Mouse (Mus musculus) urinary bladder, postnatal 14 days (tissue): ENCODE measurements at regions not wholly inside any gene's neighbourhood (a gene's known extent, or its start where the extent isn't known, plus 50 kb on each side); places are given as distances from the start of the nearest gene placed in this dataset.

Experiments used
- DNase-seq: peaks from one replicate; pipeline ENCODE4 v3.0.0; 2021; ENCODE audit warnings: low spot score

DNA sequence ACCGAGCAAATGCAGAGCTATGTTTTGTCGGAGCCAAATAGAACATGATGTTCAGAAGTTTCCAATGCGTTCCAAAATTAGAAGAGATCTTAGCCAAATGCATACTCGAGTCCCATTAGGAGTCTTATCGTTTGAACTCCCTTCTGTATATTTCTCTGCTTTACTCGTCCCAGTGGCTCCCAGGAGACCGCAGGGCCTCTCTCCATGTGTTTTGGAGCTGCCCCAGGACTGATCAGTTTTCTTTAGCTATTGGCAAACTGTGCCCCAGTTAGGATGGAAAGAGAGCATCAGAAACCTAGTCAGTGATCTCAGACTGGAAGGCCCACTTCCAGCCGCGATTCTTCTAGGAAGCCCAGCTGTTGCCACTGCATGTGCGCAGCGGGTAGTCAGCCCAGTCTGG is 152.0 kb upstream of the Serp2 start:
- DNase-seq = peak; percentile 45

DNA sequence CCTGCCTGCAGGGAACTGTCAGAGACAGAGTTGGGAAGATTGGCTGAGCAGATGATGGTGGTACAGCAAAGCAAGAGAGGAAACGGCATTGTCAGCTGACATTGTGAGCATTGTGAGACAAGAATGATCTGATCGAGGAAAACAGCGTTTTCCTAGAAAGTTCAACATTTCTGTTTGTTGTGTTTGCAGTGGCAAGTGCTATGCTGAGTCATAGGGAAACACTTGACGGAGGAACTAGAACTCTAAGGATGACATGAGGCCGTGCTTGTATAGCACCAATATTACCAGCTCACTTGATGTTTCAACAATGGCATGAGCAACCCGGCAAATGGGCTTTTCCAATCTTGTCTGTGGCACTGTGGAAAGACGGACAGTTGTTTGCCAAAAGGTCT is 146.7 kb upstream of the Serp2 start:
- DNase-seq = no peak

DNA sequence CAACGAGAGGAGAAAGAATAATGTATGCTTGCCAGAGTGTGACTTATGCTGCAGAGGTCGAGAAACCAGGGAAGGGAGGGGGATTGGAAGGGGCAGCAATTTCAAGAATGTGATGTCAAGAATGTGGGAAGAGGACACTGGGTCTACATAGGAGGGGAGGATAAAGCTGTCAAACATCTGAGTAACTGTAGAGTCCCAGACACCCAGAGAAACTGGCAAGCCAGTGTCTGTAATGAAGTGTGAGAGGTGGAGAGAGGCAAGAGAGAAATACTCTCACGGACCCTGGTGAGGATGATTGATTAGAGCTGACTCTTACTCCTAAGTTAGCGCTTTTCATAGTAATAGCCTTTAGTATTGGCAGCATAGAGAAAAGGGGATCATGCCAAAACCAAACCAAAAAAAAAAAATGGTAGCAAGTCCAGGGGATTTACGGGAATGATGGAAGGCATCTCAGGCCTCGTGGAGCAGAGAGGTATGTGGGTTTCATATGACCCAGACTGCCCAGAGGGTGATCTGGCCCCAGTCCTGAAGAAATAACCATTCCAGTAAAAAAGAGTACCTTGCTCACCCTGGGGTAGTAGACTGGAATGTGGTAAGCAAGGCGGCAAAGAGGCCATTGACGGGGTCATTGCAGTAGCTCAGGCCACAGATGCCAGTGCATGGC is 146.2 kb upstream of the Serp2 start:
- DNase-seq = no peak

DNA sequence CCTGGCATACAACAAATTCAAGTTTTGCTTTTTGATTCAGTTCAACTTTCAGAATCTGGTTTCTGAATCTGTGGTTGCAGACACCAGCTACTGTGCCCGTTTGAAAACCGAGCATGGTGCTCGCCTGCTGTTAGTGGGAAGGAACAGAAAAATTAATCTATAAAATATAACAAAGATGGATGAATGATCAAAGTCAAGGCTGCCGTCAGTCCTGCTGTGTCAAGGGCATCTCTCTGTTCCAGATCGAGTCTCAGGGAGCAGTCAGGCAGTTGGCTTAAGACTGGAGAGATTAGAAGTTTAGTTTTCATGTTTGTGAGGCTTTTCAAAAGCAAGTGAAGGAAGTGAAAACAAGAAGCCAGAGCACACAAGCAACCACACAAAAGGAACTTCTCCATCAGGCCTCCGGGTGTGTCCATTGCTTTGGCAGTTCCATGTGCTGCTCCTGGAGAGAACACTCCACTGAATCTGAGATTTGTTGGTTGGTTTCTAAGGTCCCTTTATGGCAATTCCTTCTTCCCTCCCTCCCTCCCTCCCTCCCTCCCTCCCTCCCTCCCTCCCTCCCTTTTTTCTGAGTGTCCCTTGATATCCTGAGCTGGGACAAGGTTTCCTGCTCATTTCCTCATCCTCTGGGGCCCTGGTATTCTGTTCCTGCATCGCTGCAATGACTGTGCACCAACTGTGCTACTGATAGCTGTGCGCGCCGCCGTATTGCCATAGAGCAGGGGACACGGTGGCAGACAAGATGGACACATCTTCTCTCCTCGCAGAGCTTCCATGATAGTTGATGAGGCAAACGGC is 145.4 kb upstream of the Serp2 start:
- no peak for DNase-seq

DNA sequence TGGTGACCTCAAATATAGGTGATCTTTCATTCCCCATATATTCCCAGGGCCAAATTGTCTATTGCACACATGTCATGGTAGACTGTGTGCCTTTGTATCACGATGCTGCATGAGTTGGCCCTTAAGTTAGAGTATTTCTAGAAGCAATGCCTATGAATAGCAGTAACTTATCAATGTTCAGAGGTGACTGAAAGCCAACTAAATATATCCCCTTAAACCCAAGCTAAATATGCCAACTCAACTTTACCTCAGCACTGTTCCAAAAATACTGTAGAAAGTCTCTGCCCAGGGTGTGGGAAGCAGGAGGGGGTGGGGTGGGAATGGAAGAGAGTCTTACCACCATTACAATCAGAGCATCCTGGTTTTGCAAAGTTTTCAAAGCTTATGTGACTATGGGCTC is 144.6 kb upstream of the Serp2 start:
- no peak for DNase-seq

DNA sequence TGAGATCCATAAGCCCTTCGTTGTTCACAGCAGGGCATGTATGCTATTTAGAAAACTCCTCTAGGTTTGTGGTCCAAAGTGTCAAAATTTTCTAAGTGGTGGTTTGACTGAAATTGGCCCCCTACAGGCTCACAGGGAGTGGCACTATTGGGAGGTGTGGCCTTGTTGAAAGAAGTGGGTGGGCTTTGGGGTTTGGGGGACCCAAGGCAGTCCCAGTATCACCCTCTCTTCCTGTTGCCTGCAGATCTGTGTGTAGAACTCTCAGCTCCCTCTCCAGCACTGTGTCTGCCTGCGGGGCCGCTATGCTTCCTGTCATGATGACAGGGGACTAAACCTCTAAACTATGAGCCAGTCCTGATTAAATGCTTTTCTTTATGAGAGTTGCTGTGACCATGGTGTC is 144.1 kb upstream of the Serp2 start:
- no peak for DNase-seq

DNA sequence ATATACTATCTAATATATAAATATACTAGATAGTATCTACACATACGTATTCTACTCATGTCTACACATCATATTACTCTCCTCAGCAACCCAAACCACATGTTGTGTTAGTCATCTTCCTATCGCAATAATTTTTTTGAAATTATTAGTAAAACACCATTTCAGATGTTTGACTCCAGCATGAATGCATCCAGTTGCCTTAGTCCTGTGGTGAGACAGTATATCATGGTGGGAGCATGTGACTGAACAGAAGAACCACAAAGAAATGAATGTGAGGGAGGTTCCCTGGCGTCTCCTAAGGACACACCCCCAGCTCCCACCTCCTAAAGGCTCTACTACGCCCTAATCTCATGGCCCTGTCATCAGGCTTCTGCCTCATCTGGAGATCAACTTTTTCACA is 143.5 kb upstream of the Serp2 start:
- DNase-seq = no peak

DNA sequence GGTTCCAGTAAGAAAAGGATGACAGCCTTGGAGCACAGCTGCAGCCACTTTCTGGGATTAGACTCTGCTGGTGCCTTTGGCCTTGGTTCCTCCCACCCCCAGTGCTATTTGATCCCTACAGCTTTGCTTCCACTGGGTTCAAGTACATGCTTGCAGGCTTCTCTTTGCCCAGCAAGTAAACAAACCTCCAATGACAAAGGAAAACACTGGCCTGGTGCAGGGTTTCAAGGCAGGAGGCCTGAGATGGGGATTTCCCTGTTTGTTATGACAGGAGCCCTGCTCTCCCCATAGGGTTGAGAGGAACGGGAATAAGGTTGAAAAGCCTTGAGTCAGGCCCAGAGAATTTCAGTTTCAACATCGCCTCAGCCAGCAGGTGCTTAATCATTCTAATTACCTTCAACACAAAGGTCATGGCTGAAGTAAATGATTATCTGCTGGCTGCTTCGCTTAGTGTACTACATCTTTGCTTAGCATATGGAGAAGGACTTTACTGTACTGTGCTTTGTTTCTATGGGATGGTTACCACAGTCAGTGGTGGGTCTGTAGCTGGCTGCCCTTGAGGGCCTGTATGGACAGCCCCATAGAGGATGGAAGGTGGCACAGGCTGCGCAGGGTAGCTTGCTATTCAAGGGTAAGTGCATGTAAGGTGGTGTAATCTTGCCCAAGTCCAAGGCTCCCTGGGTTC is 142.2 kb upstream of the Serp2 start:
- peak; percentile 61 for DNase-seq

DNA sequence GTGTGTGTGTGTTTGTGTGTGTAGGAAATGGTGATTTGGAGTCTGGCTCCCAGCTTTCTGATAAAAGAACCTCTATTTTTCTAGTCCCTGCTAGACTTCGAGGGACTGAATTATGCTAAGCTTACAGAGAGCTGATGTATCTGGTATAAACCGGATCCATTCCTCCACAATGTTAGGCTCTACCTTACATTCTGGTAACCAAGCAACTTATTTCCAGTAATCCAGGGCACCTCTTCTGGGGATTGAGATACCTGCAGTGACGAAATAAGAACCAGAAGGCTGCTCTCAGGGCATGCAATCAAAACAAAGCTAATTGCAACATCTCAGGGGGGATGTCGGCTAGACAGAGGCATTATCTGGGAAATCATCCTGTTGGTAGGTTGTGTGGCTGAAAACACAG is 140.0 kb upstream of the Serp2 start:
- no peak for DNase-seq

DNA sequence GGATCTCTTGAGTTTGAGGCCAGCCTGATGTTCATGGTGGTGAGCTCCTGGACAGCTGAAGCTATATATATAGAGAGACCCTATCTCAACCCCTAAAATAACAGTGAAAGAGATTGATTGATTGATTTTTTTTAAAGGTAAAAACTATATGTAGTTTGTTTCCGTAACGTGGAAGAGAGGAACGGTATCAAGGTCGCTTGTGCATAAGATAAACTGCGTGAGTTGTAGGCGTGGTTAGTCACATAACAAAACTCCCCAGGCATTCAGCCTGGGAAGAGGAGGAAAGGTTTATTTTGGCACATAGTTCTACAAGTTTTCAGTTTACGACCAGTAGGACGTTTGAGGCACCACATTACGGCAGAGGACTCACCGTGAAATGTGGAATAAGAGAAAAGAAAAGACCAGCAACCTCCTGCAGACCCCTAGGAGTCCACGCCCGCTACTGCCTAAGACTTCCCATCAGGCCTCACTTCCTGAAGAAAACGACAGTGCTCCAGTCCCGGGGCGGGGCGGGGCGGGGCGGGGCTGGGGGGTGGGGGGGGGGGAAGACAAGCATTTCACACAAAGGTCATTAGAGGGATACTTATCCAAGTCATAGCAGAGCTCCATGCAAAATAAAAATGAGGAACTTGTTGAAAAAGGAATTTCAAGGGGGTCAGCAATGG is 139.1 kb upstream of the Serp2 start:
- no peak for DNase-seq

DNA sequence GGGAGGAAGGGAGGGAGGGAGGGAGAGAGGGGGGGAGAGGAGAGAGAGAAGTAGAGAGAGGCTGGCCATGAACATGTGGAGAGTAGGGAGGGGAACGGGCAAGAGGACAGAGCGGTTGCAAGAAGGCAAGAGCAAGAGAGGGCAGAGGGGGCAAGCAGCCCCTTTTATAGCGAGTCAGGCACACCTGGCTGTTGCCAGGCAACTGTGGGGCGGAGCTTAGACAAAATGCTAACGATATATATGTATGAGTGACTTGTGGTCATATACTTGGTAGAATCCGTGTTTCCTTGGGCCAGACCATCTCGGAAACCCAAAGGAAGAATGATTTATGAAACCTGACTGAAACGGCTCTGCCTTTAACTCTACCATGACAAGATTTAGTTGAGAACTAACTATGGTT is 138.2 kb upstream of the Serp2 start:
- DNase-seq = no peak

DNA sequence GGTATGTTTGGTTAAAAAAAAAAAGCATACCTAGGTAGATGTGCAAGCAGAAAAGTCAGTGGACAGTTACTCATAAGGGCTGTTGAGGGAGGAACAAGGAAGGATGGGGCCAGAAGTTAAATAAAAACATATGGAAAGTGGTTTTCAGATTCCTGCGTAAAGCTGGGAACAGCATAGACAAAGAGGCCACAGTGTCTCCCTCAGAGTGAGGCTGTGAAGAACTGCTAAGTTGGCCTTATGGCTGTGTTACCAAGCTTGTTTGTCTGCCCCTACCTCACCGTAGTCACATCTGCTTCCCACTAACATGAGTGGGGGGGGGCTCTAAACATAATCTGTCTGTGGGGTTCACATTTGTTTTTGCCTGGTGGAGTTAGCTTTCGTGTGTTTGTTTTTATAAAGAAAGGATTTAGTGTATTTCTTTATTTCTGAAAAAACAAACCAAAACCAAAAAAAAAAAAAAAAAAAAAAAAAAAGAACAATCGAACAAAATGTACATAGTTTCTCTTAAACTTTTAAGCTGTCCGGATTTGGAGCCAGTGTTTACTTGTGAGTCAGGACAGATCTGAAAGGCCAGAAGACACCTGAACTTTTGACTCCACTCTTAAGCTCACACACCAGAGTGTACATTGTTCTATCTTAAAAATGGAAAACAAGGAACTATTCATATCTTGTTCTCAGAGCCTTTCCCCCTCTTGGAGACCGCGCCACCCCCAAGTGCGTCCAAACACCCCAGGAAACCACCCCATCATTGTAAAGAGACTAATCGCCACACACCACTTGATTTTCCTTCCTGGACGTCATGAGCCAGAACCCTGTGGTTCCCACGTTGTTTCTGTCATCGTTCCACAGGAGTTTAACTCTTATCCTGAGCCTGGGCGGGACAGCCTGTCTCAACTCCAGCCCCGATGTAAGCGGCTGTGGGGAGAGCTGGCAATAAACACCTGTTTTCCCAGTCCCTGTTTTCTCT is 136.9 kb upstream of the Serp2 start:
- DNase-seq = no peak

DNA sequence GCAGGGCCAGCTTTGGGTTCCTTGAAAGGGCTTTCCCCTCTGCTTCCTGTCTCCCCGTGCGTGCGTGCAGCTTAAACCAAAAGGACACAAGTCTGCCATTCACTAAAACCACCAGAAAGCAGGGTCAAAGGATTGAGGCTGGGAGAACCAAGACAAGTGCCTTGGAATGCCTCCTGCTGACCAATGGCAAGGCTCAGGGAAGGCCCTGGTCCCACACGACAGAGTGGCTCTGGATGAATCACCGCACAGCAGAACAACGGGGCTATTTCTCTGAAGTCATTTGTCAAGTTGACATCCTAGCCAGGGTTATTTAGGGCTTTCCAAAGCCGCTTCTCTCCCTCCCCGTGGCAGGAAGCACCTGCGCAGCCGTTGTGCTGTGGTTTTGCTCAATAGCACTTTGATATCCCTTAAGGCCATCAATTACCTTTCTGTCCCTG is 131.3 kb upstream of the Serp2 start:
- peak; percentile 19 for DNase-seq

DNA sequence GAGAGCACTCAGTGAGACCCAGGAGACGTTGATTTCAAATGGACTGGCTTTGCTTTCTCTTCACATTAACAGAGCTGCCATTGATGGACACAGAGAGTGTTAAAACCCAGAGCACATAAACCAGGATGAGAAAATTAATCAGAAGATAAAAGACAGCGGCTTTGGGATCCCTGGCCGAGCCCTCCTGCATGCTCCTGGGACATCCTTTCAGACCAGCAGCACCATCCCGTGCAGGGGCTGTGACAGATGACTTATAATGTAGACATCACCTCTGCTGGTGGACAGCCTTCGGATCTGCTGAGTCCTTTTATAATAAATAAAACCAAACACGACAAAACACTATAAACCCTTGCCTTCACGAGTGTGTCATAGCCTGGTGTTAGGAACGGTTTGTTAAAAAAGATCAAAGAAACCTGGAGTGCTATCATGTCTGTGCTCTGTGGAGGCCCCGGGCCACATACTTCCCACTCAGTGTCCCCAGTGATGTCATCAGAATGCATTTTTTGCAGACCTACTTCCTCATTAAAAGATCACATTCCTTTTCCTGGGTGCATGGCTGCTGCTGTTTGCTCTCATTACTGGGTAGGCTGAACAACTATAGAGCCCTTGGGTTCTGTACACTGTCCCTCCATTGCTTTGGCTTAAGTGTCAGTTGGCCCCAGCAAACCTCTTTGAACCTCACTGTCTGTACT is 130.2 kb upstream of the Serp2 start:
- DNase-seq = no peak

DNA sequence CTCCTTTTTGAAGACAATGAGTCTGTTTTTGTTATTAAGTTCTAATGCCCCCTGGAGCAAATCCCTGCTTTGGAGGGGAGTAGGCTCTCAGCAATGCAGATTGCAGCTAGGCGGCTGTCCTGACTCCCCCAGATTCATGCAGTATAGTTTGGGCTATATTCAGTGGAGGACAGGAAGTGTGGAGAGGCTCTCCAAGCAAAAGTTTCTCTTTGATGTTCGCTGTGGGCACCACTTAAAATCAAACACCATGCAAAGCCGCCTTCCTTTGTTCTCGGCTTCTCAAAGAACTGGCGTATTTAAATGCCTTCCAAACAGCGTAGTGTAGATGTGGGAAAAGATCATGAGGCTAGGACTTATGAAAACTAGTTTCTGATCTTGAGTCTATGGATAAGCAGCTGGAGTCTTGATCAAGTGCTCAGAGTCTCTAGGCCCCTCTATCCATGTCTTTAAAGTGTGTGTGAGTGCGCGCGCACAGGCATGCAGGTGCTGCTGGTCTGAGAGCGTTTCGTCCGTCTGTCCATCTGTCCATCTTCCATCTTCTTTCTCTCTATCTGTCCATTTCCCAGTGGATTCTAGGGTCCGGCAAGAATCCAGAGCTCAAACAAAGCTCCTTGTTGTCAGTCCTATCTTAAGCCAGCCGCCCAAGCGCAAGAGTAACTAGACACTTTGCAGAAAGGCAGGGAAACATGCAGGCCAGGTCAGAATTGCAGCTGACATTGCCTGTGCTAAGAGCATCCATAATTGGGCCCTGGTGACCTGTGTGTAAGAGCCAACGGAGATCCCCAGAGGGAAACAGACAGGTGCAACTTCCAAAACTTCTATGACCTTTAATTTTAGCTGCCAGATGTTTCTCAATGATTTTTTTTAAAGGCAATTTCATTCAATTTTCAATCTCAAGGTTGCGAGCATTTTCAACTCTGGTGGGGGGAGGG is 129.4 kb upstream of the Serp2 start:
- DNase-seq = no peak

DNA sequence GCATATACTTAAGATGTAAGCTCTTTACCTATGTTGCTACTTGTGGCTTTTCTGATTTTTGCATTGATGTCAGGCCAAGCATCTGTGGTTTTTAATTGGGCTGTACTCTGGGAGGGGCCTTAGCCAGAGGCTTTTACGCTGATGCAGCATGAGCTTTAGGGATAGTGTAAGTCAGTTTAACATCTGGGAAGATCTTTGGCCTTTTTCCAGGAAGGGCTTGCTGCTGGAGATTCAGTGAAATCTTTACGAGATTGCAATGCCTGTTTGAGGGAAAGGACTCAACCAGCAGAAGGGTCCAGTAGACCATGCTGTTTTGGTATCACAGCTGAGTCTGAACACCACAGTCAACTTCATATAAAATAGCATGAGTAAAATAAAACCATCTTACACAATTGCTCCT is 127.6 kb upstream of the Serp2 start:
- no peak for DNase-seq

DNA sequence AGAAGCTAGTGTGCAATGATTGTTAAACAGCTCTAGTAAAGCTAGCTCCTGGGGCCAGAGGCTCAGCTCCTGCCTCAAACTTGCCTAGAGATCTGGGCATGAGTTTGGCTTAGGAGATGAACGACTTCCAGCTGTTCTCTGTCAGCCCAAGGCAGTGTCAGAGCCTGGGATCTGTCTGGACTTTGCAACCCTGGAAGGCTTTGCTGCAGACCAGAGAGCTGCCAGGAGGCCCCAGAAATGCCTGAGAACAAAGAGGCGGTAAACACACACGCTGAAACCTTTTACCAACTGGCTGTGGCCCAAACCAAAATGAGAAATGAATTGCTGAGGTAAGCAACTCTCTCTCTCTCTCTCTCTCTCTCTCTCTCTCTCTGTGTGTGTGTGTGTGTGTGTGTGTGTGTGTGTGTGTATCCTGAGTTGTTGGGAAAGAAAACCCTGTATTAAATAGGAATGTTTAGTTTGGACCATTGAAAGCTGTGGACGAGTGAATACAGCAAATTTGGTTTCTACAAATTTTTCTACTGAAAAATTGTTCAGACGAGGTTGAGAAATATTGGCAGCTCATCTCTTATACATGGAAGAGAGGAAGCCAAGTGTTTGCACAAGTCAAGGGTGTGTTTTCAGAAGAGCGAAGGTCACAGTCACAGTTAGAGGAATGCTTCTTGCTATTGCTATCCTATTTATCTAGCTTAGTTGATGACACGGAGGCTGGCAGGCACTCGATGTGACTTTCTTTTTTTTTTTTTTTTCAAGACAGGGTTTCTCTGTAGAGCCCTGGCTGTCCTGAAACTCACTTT is 125.1 kb upstream of the Serp2 start:
- DNase-seq = peak; percentile 70

DNA sequence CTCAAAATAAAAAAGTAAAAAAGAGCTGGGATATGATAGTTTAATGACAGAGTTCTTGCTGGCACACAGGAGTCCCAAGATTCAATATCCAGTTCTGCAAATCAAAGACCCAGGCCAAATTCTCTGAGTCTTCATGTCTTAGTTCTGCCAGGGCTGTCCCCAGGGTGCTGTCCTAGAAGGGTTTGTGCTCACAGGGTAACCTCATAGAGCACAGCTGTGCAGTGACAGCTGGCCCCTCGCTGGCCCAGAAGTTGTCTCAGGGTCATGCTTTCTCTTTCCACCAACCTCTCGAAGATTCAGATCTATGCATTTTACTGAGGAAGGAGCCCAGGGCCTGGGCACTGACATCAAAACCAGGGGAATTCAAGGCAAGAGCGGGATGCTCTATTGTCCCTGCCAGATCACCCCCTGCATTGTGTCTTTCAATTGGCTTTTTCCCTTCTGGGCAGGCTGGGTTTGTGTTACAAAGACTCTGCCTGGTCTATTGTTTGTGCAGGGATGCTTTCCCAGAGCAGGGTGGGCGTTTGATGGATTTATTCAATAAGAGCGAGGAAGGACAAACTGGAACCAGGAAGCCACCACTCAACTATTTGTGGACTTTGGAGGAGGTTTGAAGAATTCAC is 121.9 kb upstream of the Serp2 start:
- no peak for DNase-seq
